Mouse (Mus musculus) urinary bladder, postnatal 25 days (tissue): ENCODE measurements around the gene Grid2ip.
A peak's percentile ranks its signal among the peaks of the same experiment; 100 is the strongest.

ENCODE experiments used
- DNase-seq: peaks from one replicate; pipeline ENCODE4 v3.0.0; 2022; ENCODE audit warnings: low spot score

Gene Grid2ip

GRCm38 (mm10) chr5:143356686-143357388, at the start of gene Grid2ip:
Gene Grid2ip, plus strand, starts transcription at chr5:143357338.
- DNase-seq, result no peak

DNA sequence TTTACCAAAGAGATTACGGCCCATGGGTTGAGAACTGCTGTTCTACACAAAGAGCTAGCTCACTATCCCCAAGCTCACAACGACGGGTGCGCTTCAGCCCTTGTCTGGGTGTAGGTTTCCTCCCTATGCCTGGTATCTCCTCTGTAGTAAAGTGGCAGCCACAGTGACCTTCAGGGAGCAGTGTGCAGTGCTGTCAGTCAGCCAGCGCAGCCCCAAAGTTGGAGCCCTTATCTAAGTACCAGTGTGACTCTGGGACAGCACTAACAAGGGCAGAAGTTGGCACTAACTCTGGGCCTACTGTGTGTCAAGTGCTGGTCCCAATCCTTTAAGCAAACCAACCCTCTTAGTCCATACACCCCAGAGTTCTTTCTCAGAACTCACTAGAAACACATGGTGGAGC, 48.3 kb upstream of the Grid2ip start:
- DNase-seq, result no peak

GRCm38 (mm10) chr5:143309916-143310315, 47.2 kb upstream of the Grid2ip start:
- no peak for DNase-seq

- DNase-seq, result peak; percentile 72
These were observed 45.3 kb upstream of the Grid2ip start for GRCm38 (mm10) chr5:143311886-143312285.

DNA sequence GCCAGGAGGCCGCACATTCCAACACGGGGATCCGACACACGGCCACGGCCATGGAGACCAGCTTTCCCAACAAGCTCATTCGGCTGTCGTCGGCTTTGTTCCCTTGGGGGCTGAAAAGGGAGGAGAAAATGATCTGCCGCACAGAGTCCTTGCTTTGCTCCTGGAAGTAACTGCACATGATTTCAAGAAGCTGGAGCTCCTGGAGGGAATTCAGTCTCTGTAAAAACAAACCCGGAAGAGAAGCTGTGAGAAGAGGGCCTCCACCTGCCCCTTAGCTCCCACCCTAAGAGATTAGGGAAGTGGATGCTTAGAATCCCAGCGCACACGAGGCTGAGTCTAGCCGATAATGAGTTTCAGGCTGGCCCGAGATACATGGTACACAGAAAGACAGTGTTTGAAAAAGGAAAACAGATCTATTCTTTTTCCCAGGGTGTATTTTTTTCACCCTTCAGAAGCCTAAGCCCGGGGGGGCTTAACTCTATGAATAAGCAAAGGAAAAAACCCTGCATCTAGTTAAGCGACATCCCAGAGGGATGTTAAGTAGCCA, 42.9 kb upstream of the Grid2ip start:
- no peak for DNase-seq

DNA sequence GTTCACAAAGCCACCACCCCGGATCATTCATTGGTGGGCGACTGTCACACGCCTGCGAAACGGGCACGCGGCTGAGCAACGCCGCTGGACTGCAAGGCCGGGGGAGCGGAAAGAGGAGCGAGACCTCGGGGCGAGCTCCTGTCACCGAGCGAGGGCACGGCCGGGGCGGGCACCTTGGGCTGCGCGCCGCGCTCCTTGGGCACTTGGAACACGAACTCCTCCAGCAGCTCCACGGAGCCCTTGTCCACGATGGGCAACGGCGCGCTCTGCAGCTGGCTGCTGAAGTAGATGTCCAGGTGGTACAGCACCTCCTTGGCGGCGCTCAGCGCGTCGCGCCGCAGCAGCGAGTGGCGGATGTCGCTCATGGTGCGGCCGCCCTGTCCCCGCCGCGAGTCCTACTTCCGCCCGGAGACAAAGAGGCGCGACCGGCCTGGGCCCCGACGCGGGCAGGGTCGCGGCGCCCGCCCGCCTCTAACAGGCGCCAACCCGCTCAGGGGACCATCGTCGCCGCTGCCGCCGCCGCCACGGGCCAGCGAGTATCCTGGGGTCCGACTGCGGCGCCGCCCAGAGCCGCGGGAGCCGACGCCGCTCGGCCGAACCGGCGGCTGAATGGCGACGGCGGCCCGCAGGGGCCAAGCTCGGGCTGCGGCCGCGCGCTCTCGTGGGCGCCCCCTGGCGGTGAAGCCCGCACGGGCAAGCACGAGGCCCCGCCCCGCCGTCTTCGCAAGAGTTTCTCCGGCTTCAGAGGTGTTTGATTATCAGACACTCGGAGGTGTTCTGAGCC, 42.2 kb upstream of the Grid2ip start, which contains the start of gene E130309D02Rik:
Gene E130309D02Rik (minus strand): TSS at position 631 of the 784 bp plus-strand sequence.
- DNase-seq, result peak; percentile 96

- DNase-seq, result no peak
These were observed 41.6 kb upstream of the Grid2ip start for GRCm38 (mm10) chr5:143315514-143315888.

DNA sequence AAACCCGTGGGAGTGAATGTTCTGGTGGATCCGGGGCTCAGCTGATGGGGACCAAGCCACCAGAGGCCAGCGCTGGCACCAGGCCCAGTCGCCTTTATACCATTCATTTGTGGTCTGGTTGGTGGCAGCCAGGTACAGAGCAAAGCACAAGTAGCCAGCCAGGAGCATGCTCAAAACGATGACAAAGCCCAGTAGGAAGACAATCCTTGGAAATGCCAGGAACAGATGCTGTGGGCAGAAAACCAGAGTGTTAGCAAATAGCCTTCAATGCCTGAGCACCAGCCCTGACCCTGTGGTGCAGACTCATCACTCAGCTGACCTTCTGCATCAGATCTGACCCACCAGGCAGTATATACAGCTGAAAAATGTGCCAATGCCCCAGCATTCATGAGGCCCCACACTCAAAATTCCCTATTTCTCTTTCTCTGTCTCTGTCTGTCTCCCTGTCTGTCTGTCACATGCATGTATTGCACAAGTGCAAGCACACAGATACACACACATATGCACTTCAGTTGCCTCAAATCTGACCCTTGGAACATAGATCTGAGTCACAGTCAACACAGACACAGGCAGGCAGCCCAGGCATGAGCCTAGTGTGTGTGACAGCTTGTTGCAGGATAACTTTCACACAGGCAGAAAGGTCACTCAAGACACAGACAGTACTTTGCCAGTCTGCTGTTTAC, 40.4 kb upstream of the Grid2ip start:
- DNase-seq, result no peak

- DNase-seq, result no peak
These were observed 39.9 kb upstream of the Grid2ip start for GRCm38 (mm10) chr5:143317288-143317610.

DNA sequence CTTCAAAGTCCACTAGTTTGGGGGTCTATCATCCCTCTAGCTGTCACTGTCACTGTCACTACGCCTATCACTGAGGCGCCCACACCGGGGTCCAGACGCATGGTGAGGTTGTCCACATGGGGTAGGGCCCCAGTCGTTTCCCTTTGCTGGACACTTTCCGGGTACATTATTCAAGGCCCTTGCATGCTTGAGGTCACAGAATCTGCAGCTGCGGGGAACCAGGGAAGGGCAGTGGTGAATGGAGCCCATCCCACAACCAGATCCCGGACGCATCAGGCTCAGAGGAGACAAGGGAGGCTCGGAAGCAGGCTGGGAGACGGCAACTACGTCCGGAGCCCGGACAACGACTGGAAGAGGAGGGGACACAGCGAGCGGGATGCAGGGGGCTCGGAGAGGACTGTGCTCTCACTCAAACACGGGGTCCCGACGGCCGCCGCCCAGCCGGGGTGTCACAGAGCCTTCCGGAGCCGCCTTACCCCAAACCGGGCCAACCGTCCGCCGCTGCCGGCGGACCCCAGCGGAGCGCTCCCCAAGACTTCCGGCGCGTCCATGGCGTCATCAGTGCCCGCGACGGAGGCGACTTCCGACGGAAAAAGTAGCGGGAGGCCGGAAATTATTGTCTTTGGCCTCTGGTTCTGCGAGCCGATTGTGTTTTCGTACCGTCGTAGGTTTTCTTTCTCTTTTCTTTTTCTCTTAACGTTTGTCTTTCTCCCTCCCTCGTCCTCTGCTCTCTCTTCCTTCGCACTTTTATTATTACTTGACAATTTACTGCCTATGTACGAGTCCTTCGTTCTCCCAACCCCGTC, 28.2 kb upstream of the Grid2ip start, which contains the start of gene Zdhhc4:
Gene Zdhhc4 (minus strand): TSS at position 567 of the 806 bp plus-strand sequence.
- DNase-seq, result peak; percentile 94

DNA sequence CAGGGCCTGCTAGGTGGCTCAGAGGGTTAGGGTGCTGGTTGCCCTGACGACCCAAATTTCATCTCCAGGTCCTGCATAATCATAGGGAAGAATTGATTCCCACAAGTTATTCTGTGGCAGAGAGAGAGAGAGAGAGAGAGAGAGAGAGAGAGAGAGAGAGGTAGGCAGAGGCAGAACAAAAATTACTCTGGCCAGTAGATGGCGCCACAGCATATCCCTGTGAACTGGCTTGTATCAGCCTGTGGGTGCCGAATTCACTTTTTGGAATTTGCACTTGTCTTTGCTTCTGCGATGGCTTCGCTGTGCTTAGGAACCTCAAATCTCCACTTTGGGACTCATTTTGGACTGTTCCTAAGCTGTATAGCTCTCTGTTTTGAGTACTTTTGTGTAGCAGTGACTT, 23.3 kb upstream of the Grid2ip start:
- DNase-seq, result peak; percentile 73

DNA sequence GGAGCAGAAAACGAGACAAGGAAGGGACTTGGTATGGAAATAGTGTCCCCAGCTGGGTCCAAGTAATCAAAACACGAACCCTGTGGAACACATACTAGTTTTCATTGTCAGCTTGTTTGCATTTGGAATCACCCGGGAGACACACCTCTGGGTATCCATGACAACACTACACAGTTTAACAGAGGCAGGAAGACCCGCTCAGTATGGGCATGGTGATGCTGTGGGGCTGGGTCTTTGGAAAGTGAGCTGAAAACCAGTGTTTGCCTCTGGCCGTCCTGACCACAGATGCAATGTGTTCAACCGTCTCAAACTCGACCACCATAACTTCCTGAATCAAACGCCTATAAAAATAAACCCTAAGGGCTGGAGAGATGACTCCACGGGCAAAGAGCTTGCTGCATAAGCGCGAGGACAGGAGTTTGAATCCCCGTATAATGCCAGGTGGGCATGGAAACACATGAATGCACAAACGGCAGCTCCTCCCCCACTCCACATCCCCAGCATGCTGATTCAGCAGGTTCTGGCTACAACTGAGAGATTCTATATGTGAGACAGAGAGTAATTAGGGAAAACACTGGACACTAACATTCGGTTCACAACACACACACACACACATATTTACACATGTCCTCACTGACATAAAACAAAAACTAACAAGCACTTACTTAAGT, 22.6 kb upstream of the Grid2ip start:
- DNase-seq, result no peak

GRCm38 (mm10) chr5:143335089-143335460, 22.1 kb upstream of the Grid2ip start:
- DNase-seq, result no peak

- no peak for DNase-seq
These were observed 20.6 kb upstream of the Grid2ip start for GRCm38 (mm10) chr5:143336559-143336958.

GRCm38 (mm10) chr5:143339603-143340002, 17.5 kb upstream of the Grid2ip start:
- DNase-seq, result no peak

GRCm38 (mm10) chr5:143346367-143346766, 10.8 kb upstream of the Grid2ip start:
- no peak for DNase-seq

GRCm38 (mm10) chr5:143356017-143356416, 1.1 kb upstream of the Grid2ip start:
- no peak for DNase-seq

DNA sequence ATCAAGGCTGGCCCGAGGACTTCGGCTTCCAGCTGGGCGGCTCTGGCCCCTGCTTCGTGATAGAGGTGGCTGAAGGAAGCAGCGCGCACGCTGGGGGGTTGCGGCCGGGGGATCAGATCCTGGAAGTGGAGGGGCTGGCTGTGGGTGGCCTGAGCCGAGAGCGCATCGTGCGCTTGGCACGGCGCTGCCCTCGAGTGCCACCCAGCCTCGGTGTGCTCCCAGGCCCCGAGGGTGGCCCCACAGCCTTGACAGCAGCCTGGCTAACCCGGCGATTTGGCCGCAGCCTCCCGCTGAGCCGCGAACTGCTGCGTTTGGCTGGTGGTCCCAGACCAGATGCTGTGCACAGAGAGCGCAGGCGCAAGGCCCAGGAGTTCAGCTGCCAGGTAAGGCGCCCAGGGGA, 426 bp downstream of the Grid2ip start:
- no peak for DNase-seq

DNA sequence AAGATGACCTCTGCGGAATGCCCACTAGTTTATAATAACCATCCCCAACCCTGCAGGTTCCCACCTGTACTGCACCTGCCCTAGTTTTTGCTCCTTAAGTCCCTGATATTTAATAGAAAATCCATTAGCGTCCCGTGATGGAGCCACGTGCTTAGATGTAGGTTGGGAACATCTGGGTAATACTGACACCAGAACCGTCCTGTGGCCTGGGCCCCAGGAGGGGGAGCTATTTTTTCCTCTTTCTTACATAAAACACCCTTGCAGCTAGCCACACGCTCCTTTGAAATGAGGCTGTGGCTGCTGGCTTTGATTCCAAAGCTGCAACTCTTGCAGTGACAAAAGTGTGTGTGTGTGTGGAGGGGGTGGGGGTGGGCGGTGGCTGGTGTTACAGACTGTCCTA, 2.1 kb downstream of the Grid2ip start:
- DNase-seq, result no peak

DNA sequence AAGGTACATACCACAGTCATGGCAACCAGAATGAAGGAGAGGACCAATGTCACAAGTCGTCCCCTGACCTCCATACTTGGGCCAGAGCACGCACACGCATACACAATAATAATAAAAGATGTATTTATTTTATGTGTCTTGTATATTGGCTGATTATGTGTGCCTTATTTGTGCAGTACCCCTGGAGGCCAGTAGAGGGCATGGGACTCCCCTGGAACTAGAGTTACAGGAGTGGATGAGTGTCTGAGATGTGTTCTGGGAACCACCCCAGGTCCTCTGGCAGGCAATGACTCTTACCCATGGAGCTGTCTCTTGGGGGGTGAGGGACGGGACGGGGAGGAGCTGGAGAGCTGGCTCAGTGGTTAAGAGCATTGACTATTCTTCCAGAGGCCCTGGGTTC, 2.9 kb downstream of the Grid2ip start:
- DNase-seq, result no peak

GRCm38 (mm10) chr5:143361428-143361827, 4.3 kb downstream of the Grid2ip start:
- DNase-seq, result no peak
